Mouse (Mus musculus) midbrain, embryonic 16.5 days (tissue): ENCODE measurements at regions not wholly inside any gene's neighbourhood (a gene's known extent, or its start where the extent isn't known, plus 50 kb on each side); places are given as distances from the start of the nearest gene placed in this dataset.

Experiments
- ATAC-seq: fragments of 200-750 bp; cut with Nextera tagmentation; 2 replicates; pipeline ENCODE4 v1.8.0; 2017; ENCODE audit warnings: moderate TSS enrichment
- H3K27ac ChIP-seq: fragments of 300-500 bp; sonication (generic); 2 replicates; pipeline ENCODE4 v1.5.1; 2014; ENCODE audit warnings: mild to moderate bottlenecking, low read length, mixed read lengths
- H3K27me3 ChIP-seq: fragments of 300-500 bp; sonication (generic); 2 replicates; pipeline ENCODE4 v1.6.1; 2014; ENCODE audit warnings: low read depth, low read length, mixed read lengths; ENCODE audit not compliant: control insufficient read depth, insufficient read depth
- H3K36me3 ChIP-seq: fragments of 300-500 bp; sonication (generic); 2 replicates; pipeline ENCODE4 v1.6.1; 2014; ENCODE audit warnings: mild to moderate bottlenecking, low read length, moderate library complexity, mixed read lengths; ENCODE audit not compliant: control insufficient read depth, insufficient read depth
- H3K4me1 ChIP-seq: fragments of 300-500 bp; sonication (generic); 2 replicates; pipeline ENCODE4 v1.6.1; 2014; ENCODE audit warnings: mild to moderate bottlenecking, low read length, mixed read lengths; ENCODE audit not compliant: control insufficient read depth, insufficient read depth
- H3K4me2 ChIP-seq: fragments of 300-500 bp; sonication (generic); 2 replicates; pipeline ENCODE4 v1.6.1; 2014; ENCODE audit warnings: mild to moderate bottlenecking, low read length, mixed read lengths
- H3K4me3 ChIP-seq: fragments of 300-500 bp; sonication (generic); 2 replicates; pipeline ENCODE4 v1.5.1; 2014; ENCODE audit warnings: low read depth, mild to moderate bottlenecking, low read length, moderate library complexity, mixed read lengths
- H3K9ac ChIP-seq: fragments of 300-500 bp; sonication (generic); 2 replicates; pipeline ENCODE4 v1.6.1; 2014; ENCODE audit warnings: low read depth, low read length, mixed read lengths
- H3K9me3 ChIP-seq: fragments of 300-500 bp; sonication (generic); replicated peaks from 2 replicates; pipeline ENCODE4 v1.6.1; 2014; ENCODE audit warnings: mild to moderate bottlenecking, low read length, mixed read lengths; ENCODE audit not compliant: control insufficient read depth, poor library complexity, severe bottlenecking
- WGBS: fragments of 180-500 bp; shearing (Covaris S2); extraction: QIAGEN DNeasy Blood & Tissue Kit; methylation state at CpG from one replicate; pipeline ENCODE4 v1.1.7; 2014; 5-methylcytosine and 5-hydroxymethylcytosine counted together

GRCm38 (mm10) chr14:25150968-25151367, 308.0 kb upstream of the Zmiz1 start:
- H3K4me3 ChIP-seq = no peak overlapping the region
- no peak overlapping the region for H3K27ac ChIP-seq
- no peaks in the 10 kb centered on the region for H3K36me3 ChIP-seq
- H3K9me3 ChIP-seq = no peaks in the 10 kb centered on the region
- no peaks in the 10 kb centered on the region; the same call in 1 of the 2 replicates for H3K4me1 ChIP-seq
- 88% methylated on average over 1 of the region's 1 CpGs for WGBS
- no peak overlapping the region for H3K9ac ChIP-seq
- ATAC-seq = no peak
- H3K4me2 ChIP-seq = no peak overlapping the region
- H3K27me3 ChIP-seq = no peaks in the 10 kb centered on the region

GRCm38 (mm10) chr14:25151485-25151884, 307.5 kb upstream of the Zmiz1 start:
- no peak overlapping the region for H3K4me2 ChIP-seq
- WGBS = 85% methylated on average over 2 of the region's 2 CpGs
- no peaks in the 10 kb centered on the region for H3K27me3 ChIP-seq
- H3K9ac ChIP-seq = no peak overlapping the region
- H3K4me3 ChIP-seq = no peak overlapping the region
- no peaks in the 10 kb centered on the region; the same call in 1 of the 2 replicates for H3K4me1 ChIP-seq
- H3K27ac ChIP-seq = no peak overlapping the region
- no peak for ATAC-seq
- no peaks in the 10 kb centered on the region for H3K36me3 ChIP-seq
- no peaks in the 10 kb centered on the region for H3K9me3 ChIP-seq

- no peaks in the 10 kb centered on the region for H3K9me3 ChIP-seq
- no peak overlapping the region for H3K9ac ChIP-seq
- no peak overlapping the region for H3K4me2 ChIP-seq
- H3K27ac ChIP-seq = no peak overlapping the region
- no peaks in the 10 kb centered on the region for H3K27me3 ChIP-seq
- 87% methylated on average over 4 of the region's 4 CpGs for WGBS
- H3K4me3 ChIP-seq = no peak overlapping the region
- no peak for ATAC-seq
- H3K4me1 ChIP-seq = no peaks in the 10 kb centered on the region; the same call in 1 of the 2 replicates
- no peaks in the 10 kb centered on the region for H3K36me3 ChIP-seq
Measured at GRCm38 (mm10) chr14:25153573-25153972, 305.4 kb upstream of the Zmiz1 start.

GRCm38 (mm10) chr14:25154180-25154579, 304.8 kb upstream of the Zmiz1 start:
- H3K27me3 ChIP-seq = no peaks in the 10 kb centered on the region
- H3K4me3 ChIP-seq = no peak overlapping the region
- no peaks in the 10 kb centered on the region for H3K9me3 ChIP-seq
- H3K36me3 ChIP-seq = no peaks in the 10 kb centered on the region
- H3K4me2 ChIP-seq = no peak overlapping the region
- H3K4me1 ChIP-seq = no peaks in the 10 kb centered on the region; the same call in 1 of the 2 replicates
- 56% methylated on average over 8 of the region's 8 CpGs for WGBS
- 0 out of 2 replicates have a peak, but pooled peaks have one; percentile 25 for ATAC-seq
- no peak overlapping the region for H3K27ac ChIP-seq
- no peak overlapping the region for H3K9ac ChIP-seq

GRCm38 (mm10) chr14:25155008-25155783, 303.8 kb upstream of the Zmiz1 start:
- no peak for ATAC-seq
- no peaks in the 10 kb centered on the region for H3K27me3 ChIP-seq
- no peaks in the 10 kb centered on the region; the same call in 1 of the 2 replicates for H3K4me1 ChIP-seq
- H3K9ac ChIP-seq = no peak overlapping the region
- H3K9me3 ChIP-seq = no peaks in the 10 kb centered on the region
- no peak overlapping the region for H3K4me3 ChIP-seq
- no peak overlapping the region for H3K27ac ChIP-seq
- 63% methylated on average over 7 of the region's 7 CpGs for WGBS
- no peak overlapping the region for H3K4me2 ChIP-seq
- no peaks in the 10 kb centered on the region for H3K36me3 ChIP-seq

- Histone ChIP-seq H3K36me3 (no peaks in the 10 kb centered on the region), H3K9me3 (no peaks in the 10 kb centered on the region), H3K4me3 (no peak overlapping the region), H3K4me2 (no peak overlapping the region), H3K4me1 (no peaks in the 10 kb centered on the region; the same call in 1 of the 2 replicates), H3K27me3 (no peaks in the 10 kb centered on the region), H3K9ac (no peak overlapping the region), H3K27ac (no peak overlapping the region)
- 45% methylated on average over 9 of the region's 9 CpGs for WGBS
- no peak for ATAC-seq
Measured at GRCm38 (mm10) chr14:25156171-25156570, 302.8 kb upstream of the Zmiz1 start.

GRCm38 (mm10) chr14:25161684-25162321, 297.2 kb upstream of the Zmiz1 start:
- WGBS = 82% methylated on average over 8 of the region's 8 CpGs
- no peak overlapping the region for H3K4me3 ChIP-seq
- no peaks in the 10 kb centered on the region for H3K27me3 ChIP-seq
- no peaks in the 10 kb centered on the region for H3K36me3 ChIP-seq
- no peaks in the 10 kb centered on the region for H3K9me3 ChIP-seq
- no peak overlapping the region for H3K9ac ChIP-seq
- H3K27ac ChIP-seq = no peak overlapping the region
- no peaks in the 10 kb centered on the region for H3K4me1 ChIP-seq
- no peak overlapping the region for H3K4me2 ChIP-seq
- ATAC-seq = no peak

GRCm38 (mm10) chr14:25166217-25166616, 292.8 kb upstream of the Zmiz1 start:
- H3K4me2 ChIP-seq = no peak overlapping the region
- H3K9me3 ChIP-seq = no peaks in the 10 kb centered on the region
- ATAC-seq = no peak
- no peak overlapping the region for H3K27ac ChIP-seq
- 11% methylated on average over 1 of the region's 1 CpGs for WGBS
- H3K4me3 ChIP-seq = no peak overlapping the region
- H3K27me3 ChIP-seq = no peaks in the 10 kb centered on the region
- H3K36me3 ChIP-seq = no peaks in the 10 kb centered on the region
- no peaks in the 10 kb centered on the region; the same call in 1 of the 2 replicates for H3K4me1 ChIP-seq
- H3K9ac ChIP-seq = no peak overlapping the region

- Histone ChIP-seq H3K9ac (no peak overlapping the region), H3K27me3 (no peaks in the 10 kb centered on the region), H3K36me3 (no peaks in the 10 kb centered on the region), H3K4me1 (no peaks in the 10 kb centered on the region; the same call in 1 of the 2 replicates), H3K27ac (no peak overlapping the region), H3K4me3 (no peak overlapping the region), H3K4me2 (no peak overlapping the region), H3K9me3 (no peaks in the 10 kb centered on the region)
- ATAC-seq = no peak
- 40% methylated on average over 4 of the region's 4 CpGs for WGBS
Measured at GRCm38 (mm10) chr14:25167604-25168003, 291.4 kb upstream of the Zmiz1 start.
